Mouse (Mus musculus) neutrophil, adult 5-6 weeks (primary cell): ENCODE data around the gene Pdxdc1. TPM values are rescaled to one million over a fixed set of nuclear protein-coding genes. Genes with fewer than 3 reads are reported as not detected.
"Not testable (repeated sequence)": the region's sequence is repeated elsewhere in the genome, so short reads cannot be mapped to it uniquely, and the experiment has no call there.

Source experiments
- ATAC-seq: fragments of 151-379, 151-347 bp; 2 replicates; pipeline ENCODE4 v1.8.0; 2017; ENCODE audit warnings: mild to moderate bottlenecking, moderate TSS enrichment; ENCODE audit not compliant: insufficient number of reproducible peaks, poor library complexity, low FRiP score, severe bottlenecking; ENCODE audit errors: extremely low read depth
- total RNA-seq: library from RNA; stranded (forward); fragments of 200-1000 nt; gene quantifications from 2 replicates; pipeline ENCODE4 v1.2.3, GENCODE M21; 2017

The Pdxdc1 gene
- 103 and 104 TPM in 2 replicates for total RNA-seq

DNA sequence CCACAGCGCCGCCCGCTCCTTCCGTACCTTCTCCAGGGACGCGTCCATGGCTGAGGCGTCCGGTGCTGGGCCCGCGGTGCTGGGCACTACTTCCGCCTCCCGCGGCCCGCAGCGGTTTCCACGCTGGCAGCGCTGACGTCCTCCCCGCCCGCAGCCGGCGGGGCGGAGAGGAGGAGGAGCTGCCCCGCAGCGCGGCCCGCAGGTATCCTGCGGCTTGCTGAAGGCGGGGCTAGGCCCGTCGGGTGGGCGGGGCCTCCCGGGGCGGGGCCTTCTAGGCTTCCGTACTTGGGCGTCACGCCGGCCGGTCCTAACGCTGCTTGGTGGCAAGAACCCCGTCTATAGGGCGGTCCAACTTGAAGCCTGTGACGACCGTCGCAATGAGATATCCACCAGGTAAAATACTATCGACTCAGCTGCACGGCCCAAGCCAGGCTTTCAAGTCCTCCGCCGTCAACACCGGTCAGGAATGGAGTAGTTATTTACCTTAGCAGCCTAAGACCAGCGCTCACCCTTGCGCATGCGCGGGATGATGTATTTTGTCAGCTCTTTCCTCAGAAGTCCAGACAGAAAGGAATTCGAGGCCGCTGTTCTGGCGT is at the start of gene Pdxdc1, which contains the start of gene Mpv17l:
Gene Pdxdc1, minus strand, starts transcription at position 244 of the 596 bp plus-strand sequence.
Gene Mpv17l, plus strand, starts transcription at position 274 of the 596 bp plus-strand sequence.
- peak; percentile 86 for ATAC-seq

DNA sequence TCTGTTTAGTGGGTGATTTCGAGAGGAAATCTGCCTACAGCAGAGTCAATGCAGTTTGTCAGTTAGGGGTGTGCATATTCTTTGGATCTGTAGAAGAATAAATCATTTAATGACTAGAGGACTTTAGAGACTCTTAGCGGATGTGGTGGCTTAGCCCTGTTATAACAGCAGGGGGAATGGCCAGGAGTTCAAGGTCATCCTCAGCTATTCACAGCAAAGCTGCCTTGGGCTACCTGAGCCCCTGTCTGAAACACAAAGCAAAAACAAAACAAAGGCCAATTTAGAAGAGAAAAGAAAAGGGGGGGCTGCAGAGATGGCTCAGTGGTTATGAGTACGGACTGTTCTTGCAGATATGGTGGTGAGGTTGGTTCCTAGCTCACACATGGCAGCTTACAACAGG is 48.3 kb upstream of the Pdxdc1 start:
- ATAC-seq: no peak

DNA sequence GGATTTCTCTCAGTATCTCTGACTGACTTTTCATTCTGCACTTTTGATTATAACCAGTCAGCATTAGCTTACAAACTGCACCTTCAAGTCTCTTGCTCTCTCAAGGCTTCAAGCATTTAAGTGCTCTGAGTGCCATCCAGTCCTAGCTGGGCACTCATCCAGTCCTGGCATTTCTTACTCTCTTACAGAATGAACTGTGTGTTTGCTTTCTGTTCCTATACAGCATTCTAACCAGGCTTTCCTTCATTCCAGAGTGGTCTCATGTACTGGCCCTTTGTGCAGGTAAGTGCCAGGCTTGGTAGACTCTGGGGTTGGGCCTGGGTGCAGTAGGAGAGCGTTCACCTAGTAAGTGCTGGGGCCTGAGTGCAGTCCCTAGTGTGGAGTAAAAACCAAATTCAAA is 43.4 kb upstream of the Pdxdc1 start:
- ATAC-seq: no peak

DNA sequence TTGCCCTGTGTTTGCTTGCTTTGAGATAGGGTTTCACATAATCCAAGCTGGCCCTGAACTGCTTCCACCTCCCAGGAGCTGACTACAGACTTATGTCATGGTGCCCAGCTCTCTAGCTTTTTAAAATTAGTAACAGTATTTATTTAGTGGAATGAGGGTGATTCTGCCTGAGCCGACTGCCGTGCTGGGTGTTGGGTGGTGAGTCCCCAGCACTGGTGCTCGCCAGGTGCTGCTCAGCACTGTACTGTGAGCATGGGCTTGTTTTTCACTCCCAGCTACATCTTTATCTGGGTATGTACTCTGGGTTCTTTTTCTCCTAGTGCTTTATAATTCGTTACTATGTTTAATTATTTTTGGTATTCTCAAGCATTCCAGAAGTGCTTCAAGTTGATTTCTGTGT is 42.2 kb upstream of the Pdxdc1 start:
- ATAC-seq: no peak

DNA sequence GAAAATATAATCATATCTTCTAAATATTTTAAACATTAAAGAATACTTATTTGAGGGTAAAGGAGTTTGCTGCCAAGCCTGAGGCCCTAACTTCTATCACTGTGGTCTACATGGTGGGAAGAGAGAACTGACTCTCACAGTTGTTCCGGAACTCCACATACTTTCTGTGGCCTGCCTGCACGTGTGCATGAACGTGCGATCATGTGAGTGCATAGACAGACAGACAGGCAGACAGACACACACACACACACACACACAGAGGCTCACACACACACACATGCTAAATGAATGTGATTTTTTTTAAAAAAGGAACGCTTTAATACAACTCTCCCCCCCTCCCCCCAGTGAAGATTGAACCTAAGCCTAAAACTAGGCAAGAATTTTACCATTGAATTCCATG is 41.8 kb upstream of the Pdxdc1 start:
- ATAC-seq: no peak

DNA sequence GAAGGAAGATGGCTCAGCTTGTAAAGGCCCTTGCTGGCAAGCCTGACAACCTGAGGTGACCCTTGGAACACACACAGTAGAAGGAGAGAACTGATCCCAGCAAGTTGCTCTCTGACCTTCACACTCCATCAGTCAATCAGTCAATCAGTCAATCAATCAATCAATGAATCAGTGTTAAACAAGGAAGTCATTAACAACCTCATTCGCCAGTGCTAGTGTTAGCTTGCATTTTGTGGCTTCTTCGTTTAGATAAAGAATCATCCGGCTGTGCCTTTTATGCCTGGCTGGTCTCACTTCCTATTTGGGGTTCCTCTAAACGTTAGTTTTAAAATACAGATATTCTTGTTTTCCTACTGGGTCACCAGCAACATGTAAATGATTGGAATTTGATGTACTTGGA is 41.2 kb upstream of the Pdxdc1 start:
- ATAC-seq: no peak

DNA sequence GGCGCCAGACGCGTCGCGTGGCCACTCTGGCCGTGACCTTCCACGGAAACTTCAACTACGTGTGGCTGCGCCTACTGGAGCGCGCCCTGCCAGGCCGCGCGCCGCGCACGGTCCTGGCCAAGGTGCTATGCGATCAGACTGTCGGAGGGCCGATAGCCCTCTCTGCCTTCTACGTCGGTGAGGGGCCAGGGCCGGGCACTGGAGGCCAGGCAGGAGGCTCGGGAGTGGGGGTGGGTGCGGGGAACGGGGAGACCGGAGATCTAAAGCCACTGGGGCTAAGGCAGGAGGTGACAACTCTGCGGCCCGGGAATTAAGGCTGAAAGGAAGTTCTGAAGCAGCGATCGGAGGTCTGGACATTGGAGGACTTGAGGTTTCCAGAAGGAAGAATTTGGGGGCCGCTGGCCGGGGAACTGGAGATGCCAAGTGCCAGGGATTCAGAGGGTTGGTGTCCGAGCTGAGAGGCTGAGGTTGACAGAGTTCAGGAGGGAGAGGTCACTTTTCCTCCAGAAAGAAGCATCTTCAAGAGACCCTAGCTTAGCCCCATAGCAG is 38.0 kb upstream of the Pdxdc1 start:
- no peak for ATAC-seq

DNA sequence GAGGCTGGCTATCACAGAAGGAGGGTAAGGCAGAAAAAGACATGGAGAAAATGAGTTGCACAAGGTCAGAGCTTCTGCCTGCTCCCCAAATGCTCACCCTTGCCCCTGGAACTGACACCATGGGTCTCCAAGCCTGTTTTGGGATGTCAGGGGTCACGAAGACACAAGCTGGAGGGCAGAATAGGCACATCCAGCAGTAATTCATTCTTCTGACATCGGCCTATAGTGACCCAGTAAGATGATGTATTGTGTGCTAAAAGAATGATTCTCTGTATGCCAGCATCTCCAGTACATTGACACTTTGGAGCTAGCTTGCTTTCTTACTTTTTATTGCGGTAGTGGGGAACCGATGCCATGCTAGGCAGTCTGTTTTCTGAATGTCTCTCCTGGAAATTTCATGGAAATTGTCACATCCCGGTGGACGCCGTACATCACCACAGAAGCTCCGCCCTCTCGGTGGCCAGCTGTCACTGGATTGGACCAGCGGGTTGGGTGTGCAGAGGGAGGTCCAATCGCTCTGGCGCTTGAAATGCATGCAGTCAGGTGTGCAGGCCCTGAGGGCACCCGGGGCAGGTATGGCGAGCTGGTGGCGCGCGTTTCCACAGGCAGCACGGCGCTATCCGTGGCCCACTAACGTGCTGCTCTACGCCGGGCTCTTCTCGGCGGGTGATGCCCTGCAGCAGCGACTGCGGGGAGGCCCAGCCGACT is 37.4 kb upstream of the Pdxdc1 start:
- ATAC-seq: no peak

DNA sequence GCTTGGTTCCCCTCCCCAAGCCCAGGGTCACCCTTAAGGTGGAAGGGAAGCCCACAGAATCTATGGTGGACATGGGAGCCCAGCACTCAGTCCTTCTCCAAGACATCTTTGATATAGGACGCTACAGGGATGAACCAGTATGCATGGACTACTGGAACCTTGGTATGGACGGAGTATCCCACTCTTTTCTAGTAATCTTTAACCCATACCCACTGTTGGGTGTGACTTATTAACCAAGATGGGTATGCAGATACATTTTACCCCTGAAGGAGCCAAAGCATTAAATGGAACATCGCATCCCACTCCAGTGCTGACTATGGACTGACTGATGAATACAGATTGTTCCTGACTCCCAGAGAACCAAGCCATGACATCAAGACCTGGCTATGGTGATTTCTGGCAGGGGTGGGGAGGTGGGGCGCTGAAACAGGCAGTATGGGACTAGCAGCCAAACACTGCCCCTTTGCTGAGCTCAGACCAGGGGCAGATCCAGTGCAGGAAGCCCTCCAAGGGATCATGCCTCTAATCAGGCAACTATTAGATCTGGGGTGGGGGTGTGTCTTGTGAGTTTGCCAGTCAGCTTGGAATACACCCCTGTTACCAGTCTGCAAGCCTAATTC is 24.6 kb upstream of the Pdxdc1 start:
- no peak for ATAC-seq

DNA sequence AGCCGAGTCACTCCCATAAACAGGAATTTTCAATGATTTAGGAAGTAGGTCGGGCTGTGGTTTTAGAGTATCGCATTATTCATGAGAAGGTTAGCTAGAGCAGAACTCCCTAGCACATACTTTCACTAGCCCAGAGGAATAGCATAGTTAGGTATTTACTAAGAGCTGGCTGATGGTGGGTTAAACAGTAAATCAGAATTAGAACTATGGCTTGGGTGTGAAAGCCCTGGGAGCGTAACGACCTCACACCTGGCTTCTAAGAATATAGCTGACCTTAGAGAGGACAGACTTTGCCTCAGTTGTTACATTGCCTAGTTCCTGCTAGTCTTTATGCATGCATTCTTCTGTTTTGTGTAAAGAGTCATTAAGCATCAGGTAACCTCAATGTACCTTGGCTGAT is 20.0 kb upstream of the Pdxdc1 start:
- ATAC-seq: not testable (repeated sequence)

DNA sequence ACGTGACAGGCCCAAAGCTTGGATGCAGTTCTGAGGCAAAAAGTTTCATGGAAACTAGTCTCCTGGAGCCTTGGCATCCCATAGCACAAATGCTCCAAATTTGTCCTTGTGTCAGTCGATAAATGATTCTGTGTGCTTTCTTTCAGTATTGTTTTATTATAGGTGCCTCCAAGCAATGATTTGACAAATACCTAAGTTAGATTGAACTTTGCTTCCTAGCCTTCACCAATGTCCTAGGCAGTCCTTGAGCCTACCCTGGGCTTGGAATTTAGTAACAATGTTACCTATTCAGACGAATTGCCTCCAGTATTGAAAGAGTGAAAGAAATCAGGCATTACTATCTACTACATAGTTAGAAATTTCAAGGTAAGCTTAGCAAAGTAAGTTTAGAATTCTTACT is 19.6 kb upstream of the Pdxdc1 start:
- not testable (repeated sequence) for ATAC-seq

DNA sequence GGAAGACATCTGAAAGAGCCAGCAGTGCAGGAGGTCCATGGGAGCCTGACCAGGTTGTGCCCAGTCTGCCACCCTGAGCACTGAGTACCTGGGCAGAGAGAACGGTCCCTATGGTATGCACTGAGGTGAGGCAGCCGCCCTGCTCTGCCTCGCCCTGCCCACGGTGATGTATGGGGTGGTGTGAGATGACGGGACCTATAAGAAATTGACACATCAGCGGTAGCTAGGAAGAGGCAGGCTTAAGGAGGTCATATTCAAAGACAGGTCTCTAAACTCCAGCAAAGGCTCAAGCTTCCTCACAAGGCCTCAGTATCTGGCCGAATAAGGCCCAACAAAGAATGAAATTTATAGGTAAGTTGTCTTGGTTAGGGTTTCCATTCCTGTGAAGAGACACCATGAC is 18.9 kb upstream of the Pdxdc1 start:
- ATAC-seq: no peak

DNA sequence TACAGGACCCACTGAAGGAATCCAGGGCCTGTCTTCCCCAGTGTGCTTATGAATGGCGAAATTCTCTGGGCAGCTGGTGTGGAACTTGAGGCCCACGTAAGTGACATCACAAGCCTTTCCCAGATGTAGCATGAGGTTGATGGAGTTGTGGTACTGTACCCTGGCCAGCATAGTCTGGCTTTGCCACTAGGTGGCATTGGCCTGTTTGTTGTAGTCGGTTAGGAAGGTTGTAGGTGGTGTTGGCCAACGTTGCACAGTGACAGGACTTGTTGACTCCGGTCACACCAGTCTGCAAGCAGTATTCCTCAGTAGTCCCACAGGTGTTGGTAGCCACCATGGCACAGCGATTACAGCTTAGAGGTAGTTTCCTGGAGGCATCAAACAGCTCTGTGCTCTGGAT is 18.1 kb upstream of the Pdxdc1 start:
- ATAC-seq: 0 out of 2 replicates have a peak, but pooled peaks have one; percentile 13

DNA sequence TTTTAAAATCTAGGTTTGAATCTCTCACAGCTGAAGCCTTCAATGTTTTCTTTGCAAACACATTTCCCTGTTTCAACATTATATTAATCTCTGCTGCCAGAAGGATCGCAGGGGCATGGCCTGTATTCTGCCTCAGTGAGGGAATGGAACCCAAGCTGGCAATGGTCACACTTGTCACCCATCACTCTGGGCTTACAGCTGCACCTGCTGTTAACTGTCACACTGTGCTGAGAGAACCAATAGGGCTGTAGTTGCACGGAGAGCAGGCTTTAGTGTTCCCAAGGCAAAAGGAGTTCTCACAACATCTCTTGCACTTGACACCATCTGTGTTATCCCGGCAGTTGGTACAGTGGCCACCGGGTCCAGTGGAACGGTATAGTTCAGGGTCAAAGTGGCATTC is 17.2 kb upstream of the Pdxdc1 start:
- no peak for ATAC-seq

DNA sequence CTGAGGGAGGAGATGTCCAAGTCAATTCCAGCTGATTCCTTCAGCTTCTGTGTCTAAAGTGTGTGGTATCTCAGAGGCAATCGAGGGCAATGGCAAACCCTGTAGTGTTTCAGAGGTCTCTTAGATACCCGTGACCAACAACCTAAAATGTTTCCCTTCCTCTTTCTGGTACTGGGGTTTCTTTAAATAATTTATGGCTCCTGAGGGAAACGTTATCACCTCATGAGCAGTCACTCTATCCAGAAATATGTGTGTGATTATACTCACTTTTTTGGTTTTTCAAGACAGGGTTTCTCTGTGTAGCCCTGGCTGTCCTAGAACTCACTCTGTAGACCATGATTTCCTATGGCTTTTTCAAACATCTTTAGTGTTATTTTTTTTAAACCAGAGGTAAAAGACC is 4.4 kb upstream of the Pdxdc1 start:
- ATAC-seq: no peak

DNA sequence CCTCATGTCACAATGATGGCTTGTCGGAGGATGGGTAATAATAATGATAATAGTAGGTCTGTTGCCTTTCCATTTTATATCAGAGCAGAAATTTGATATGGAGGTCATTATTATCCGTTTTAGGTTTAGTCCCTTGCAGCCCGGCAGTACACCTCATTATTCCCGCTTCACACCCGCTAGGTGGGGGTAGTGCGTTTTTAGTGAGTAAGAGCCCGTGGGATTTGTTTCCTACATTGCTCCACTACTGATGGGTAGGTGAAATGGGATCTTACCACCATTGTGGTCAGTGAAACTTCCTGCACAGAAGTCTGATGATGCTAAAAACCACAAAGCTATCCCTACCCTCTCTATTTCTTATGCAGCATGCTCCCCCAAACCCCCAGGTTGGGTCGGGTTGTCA is 557 bp upstream of the Pdxdc1 start:
- ATAC-seq: peak; percentile 30; the same call in 1 of the 2 replicates

DNA sequence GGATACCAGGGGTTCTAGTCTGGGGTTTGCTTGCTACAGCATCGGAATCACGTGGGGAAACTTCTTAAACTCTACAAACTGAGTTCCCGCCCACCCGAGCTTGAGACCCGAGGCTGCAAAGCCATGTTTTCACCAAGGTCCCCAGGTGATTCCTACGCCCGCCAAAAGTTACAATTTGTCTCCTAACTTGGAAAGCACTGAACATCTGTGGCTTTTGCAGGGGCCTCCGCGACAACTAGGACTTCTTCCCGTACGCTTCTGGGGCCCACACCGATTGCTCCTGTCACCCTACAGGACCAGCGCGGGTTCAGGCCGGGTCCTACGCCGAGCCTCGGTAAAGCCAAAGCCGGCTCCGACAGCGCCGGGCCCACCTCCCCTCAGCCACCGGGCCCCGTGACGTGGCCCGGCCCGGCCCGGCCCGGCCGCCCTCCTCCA is 517 bp downstream of the Pdxdc1 start:
- peak; percentile 8; the same call in 1 of the 2 replicates for ATAC-seq

DNA sequence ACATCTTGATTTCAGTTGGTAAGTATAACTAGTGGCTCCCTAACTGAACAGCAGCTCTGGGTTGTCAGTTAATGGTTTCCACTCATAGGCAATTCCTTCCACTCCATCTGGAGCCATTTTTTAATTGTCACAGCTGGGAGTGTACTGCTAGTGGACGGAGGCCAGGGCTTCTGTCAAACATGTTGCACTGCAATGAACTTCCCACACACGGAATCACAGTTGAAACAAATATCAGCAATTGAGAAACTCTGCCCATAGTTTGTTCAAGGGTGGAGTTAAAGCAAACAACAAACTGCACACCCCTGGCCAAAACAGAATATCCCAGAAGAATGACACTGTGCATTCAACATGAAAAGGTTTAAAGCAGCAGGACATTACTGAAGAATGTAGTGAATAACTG is 4.0 kb downstream of the Pdxdc1 start:
- no peak for ATAC-seq

DNA sequence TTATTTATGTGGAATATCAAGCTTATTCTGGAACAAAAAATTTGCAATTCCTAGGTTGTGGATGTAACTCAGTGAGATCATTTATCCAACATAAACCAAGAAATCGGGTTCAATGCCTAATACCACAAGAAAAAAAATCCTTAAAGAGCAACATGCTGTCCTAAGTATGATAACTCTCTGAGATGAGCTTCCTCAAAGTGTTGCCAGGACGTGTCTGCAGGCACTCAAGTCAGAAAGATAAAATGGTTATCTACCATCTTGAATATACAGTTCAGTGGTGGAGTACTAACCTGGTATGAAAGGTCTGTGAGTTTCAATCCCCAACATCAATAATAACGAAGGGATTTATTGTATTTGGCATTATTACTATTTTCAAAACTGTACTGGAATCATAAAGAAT is 6.6 kb downstream of the Pdxdc1 start:
- no peak for ATAC-seq

DNA sequence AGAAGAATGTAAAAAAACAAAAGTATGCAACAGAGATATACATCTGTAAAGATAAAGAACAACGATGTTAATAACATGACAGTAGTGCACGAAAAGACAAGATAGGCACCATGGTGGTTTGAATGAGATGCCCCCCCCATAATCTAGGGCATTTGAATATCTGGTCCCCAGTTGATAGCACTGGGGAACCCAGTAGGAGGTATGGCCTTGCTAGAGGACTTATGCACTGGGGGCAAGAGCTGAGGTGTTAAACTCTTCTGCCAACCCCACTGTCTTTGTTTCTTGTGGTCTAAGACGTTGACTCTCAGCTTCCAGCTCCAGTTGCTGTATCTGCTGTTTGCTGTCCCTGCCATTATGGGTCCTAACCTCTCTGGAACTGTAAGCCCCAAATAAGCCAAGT is 7.2 kb downstream of the Pdxdc1 start:
- no peak for ATAC-seq
